Mouse (Mus musculus) CH12.LX (cell line): ENCODE data around the gene Sar1b. TPM values are rescaled to one million over a fixed set of nuclear protein-coding genes. Genes with fewer than 3 reads are reported as not detected.

Experiments used
- DNase-seq: peaks from one replicate; pipeline ENCODE4 v3.0.0-alpha.2; 2013; ENCODE audit errors: extremely low read depth
- H3K27ac ChIP-seq: 2 replicates; pipeline ENCODE4 v1.5.1; 2012; ENCODE audit warnings: low read depth, mild to moderate bottlenecking, control low read depth, moderate library complexity; ENCODE audit not compliant: insufficient read depth
- H3K27me3 ChIP-seq: replicated peaks from 2 replicates; pipeline ENCODE3; 2012; ENCODE audit warnings: inconsistent platforms
- H3K36me3 ChIP-seq, 2 experiments: replicated peaks in 1 of 2; 2 replicates each; pipeline versions ENCODE3 to v1.6.1; 2012; ENCODE audit warnings: inconsistent platforms in 1 of 2, low read length in 1 of 2, mild to moderate bottlenecking in 1 of 2, mixed read lengths in 1 of 2, moderate library complexity in 1 of 2; ENCODE audit not compliant: control insufficient read depth in 1 of 2, insufficient read depth in 1 of 2
- H3K4me1 ChIP-seq, 2 experiments: 2 replicates each; pipeline ENCODE4 v1.6.1; 2012; ENCODE audit warnings: inconsistent platforms in 1 of 2, moderate library complexity in 1 of 2; ENCODE audit not compliant: insufficient read depth in 2 of 2, control insufficient read depth in 1 of 2
- H3K4me2 ChIP-seq: 2 replicates; pipeline ENCODE4 v1.6.1; 2012; ENCODE audit warnings: low read depth, mild to moderate bottlenecking, control low read depth; ENCODE audit not compliant: poor library complexity, insufficient read depth, severe bottlenecking
- H3K4me3 ChIP-seq, 3 experiments: fragments of 150-350 bp in 1 of 3; sonication (generic) in 1 of 3; replicated peaks in 1 of 3; 2 replicates each; pipeline versions ENCODE3 to v1.5.1; 2011 to 2012; ENCODE audit warnings: low read depth in 2 of 3, low read length in 2 of 3, mild to moderate bottlenecking in 2 of 3, moderate library complexity in 2 of 3, control low read depth in 1 of 3, improper control_type of control experiment in 1 of 3, inconsistent platforms in 1 of 3, mixed read lengths in 1 of 3; ENCODE audit not compliant: poor library complexity in 1 of 3
- H3K79me2 ChIP-seq: replicated peaks from 2 replicates; pipeline ENCODE4 v1.6.1; 2012; ENCODE audit warnings: mild to moderate bottlenecking, moderate library complexity; ENCODE audit not compliant: control insufficient read depth, poor library complexity, insufficient read depth, severe bottlenecking; ENCODE audit errors: extremely low read depth
- H3K9ac ChIP-seq: 2 replicates; pipeline ENCODE4 v1.6.1; 2012; ENCODE audit warnings: low read depth, mild to moderate bottlenecking, control low read depth, moderate library complexity; ENCODE audit not compliant: insufficient read depth
- H3K9me3 ChIP-seq: replicated peaks from 2 replicates; pipeline ENCODE3; 2012; ENCODE audit warnings: low read length, inconsistent platforms, mixed read lengths
- BHLHE40 ChIP-seq: IDR thresholded peaks from 2 replicates; pipeline ENCODE4 v1.6.1; 2011; ENCODE audit warnings: mild to moderate bottlenecking, low read depth, low read length, improper control_type of control experiment
- CHD1 ChIP-seq: IDR thresholded peaks from 2 replicates; pipeline ENCODE4 v1.6.1; 2012; ENCODE audit warnings: low read depth, low read length, improper control_type of control experiment, inconsistent platforms
- CHD2 ChIP-seq: IDR thresholded peaks from 2 replicates; pipeline ENCODE4 v1.6.1; 2011; ENCODE audit warnings: low read length, improper control_type of control experiment
- CTCF ChIP-seq, 2 experiments: IDR thresholded peaks in 1 of 2; conservative IDR thresholded peaks in 1 of 2; 2 replicates each; pipeline ENCODE4 v1.5.1; 2011 to 2012; ENCODE audit warnings: low read depth in 2 of 2, low read length in 2 of 2, improper control_type of control experiment in 1 of 2, inconsistent platforms in 1 of 2, mild to moderate bottlenecking in 1 of 2, moderate library complexity in 1 of 2
- E2F4 ChIP-seq: IDR thresholded peaks from 2 replicates; pipeline ENCODE4 v1.6.1; 2011; ENCODE audit warnings: low read depth, low read length, improper control_type of control experiment; ENCODE audit not compliant: insufficient replicate concordance
- ELF1 ChIP-seq: IDR thresholded peaks from 2 replicates; pipeline ENCODE4 v1.6.1; 2014; ENCODE audit warnings: low read depth, mild to moderate bottlenecking, inconsistent platforms, low read length, improper control_type of control experiment
- EP300 ChIP-seq: IDR thresholded peaks from 2 replicates; pipeline ENCODE4 v1.6.1; 2011; ENCODE audit warnings: low read length, improper control_type of control experiment
- ETS1 ChIP-seq: conservative IDR thresholded peaks from 2 replicates; pipeline ENCODE4 v1.6.1; 2012; ENCODE audit warnings: low read depth, mild to moderate bottlenecking, inconsistent platforms, low read length, improper control_type of control experiment, moderate library complexity
- GABPA ChIP-seq: IDR thresholded peaks from 2 replicates; pipeline ENCODE4 v1.6.1; 2012; ENCODE audit warnings: low read depth, low read length, improper control_type of control experiment, inconsistent platforms; ENCODE audit not compliant: insufficient replicate concordance
- HCFC1 ChIP-seq: IDR thresholded peaks from 2 replicates; pipeline ENCODE4 v1.6.1; 2012; ENCODE audit warnings: low read depth, mild to moderate bottlenecking, inconsistent platforms, low read length, improper control_type of control experiment
- IRF4 ChIP-seq: IDR thresholded peaks from 2 replicates; pipeline ENCODE4 v1.6.1; 2014; ENCODE audit warnings: low read depth, mild to moderate bottlenecking, inconsistent platforms, low read length, improper control_type of control experiment
- JUN ChIP-seq: IDR thresholded peaks from 2 replicates; pipeline ENCODE4 v1.6.1; 2011; ENCODE audit warnings: low read depth, mild to moderate bottlenecking, low read length, improper control_type of control experiment, moderate library complexity; ENCODE audit not compliant: insufficient read depth
- JUND ChIP-seq: conservative IDR thresholded peaks from 2 replicates; pipeline ENCODE4 v1.6.1; 2011; ENCODE audit warnings: low read depth, low read length, improper control_type of control experiment
- KAT2A ChIP-seq: IDR thresholded peaks from 2 replicates; pipeline ENCODE4 v1.6.1; 2012; ENCODE audit warnings: low read length, improper control_type of control experiment, inconsistent platforms; ENCODE audit not compliant: insufficient replicate concordance
- MAFK ChIP-seq: IDR thresholded peaks from 2 replicates; pipeline ENCODE4 v1.6.1; 2011; ENCODE audit warnings: low read length, improper control_type of control experiment; ENCODE audit not compliant: insufficient replicate concordance
- MAX ChIP-seq: IDR thresholded peaks from 2 replicates; pipeline ENCODE4 v1.6.1; 2011; ENCODE audit warnings: low read length, improper control_type of control experiment
- MAZ ChIP-seq: IDR thresholded peaks from 2 replicates; pipeline ENCODE4 v1.6.1; 2012; ENCODE audit warnings: low read depth, mild to moderate bottlenecking, inconsistent platforms, low read length, improper control_type of control experiment, moderate library complexity
- MEF2A ChIP-seq: IDR thresholded peaks from 2 replicates; pipeline ENCODE4 v1.6.1; 2014; ENCODE audit warnings: low read depth, mild to moderate bottlenecking, inconsistent platforms, low read length, improper control_type of control experiment, borderline replicate concordance
- MXI1 ChIP-seq: IDR thresholded peaks from 2 replicates; pipeline ENCODE4 v1.6.1; 2011; ENCODE audit warnings: mild to moderate bottlenecking, low read depth, low read length, improper control_type of control experiment
- MYC ChIP-seq: IDR thresholded peaks from 2 replicates; pipeline ENCODE4 v1.6.1; 2011; ENCODE audit warnings: low read depth, mild to moderate bottlenecking, improper control_type of control experiment, low read length
- NELFE ChIP-seq: IDR thresholded peaks from 2 replicates; pipeline ENCODE4 v1.6.1; 2011; ENCODE audit warnings: low read depth, low read length, improper control_type of control experiment
- NRF1 ChIP-seq: IDR thresholded peaks from 2 replicates; pipeline ENCODE4 v1.6.1; 2014; ENCODE audit warnings: low read depth, mild to moderate bottlenecking, inconsistent platforms, low read length, improper control_type of control experiment, moderate library complexity
- PAX5 ChIP-seq: IDR thresholded peaks from 2 replicates; pipeline ENCODE4 v1.6.1; 2012; ENCODE audit warnings: low read length, inconsistent platforms, mixed read lengths
- POLR2A ChIP-seq: IDR thresholded peaks from 2 replicates; pipeline ENCODE4 v1.6.1; 2011; ENCODE audit warnings: low read depth, mild to moderate bottlenecking, improper control_type of control experiment, low read length
- POLR2AphosphoS2 ChIP-seq: IDR thresholded peaks from 2 replicates; pipeline ENCODE4 v1.6.1; 2011; ENCODE audit warnings: low read depth, low read length, improper control_type of control experiment
- RAD21 ChIP-seq: IDR thresholded peaks from 2 replicates; pipeline ENCODE4 v1.6.1; 2011; ENCODE audit warnings: low read depth, mild to moderate bottlenecking, low read length, improper control_type of control experiment, moderate library complexity
- RCOR1 ChIP-seq: conservative IDR thresholded peaks from 2 replicates; pipeline ENCODE4 v1.6.1; 2012; ENCODE audit warnings: low read depth, mild to moderate bottlenecking, inconsistent platforms, low read length, improper control_type of control experiment
- SIN3A ChIP-seq: IDR thresholded peaks from 2 replicates; pipeline ENCODE4 v1.6.1; 2012; ENCODE audit warnings: low read length, improper control_type of control experiment, inconsistent platforms
- SMC3 ChIP-seq: IDR thresholded peaks from 2 replicates; pipeline ENCODE4 v1.6.1; 2011; ENCODE audit warnings: low read depth, low read length, improper control_type of control experiment
- TBP ChIP-seq: conservative IDR thresholded peaks from 2 replicates; pipeline ENCODE4 v1.6.1; 2011; ENCODE audit warnings: low read depth, low read length, improper control_type of control experiment
- TCF12 ChIP-seq: IDR thresholded peaks from 2 replicates; pipeline ENCODE4 v1.6.1; 2014; ENCODE audit warnings: low read depth, mild to moderate bottlenecking, inconsistent platforms, low read length, improper control_type of control experiment
- UBTF ChIP-seq: IDR thresholded peaks from 2 replicates; pipeline ENCODE4 v1.6.1; 2012; ENCODE audit warnings: low read depth, mild to moderate bottlenecking, inconsistent platforms, low read length, improper control_type of control experiment, moderate library complexity
- USF1 ChIP-seq: IDR thresholded peaks from 2 replicates; pipeline ENCODE4 v1.6.1; 2014; ENCODE audit warnings: low read depth, mild to moderate bottlenecking, inconsistent platforms, low read length, improper control_type of control experiment
- USF2 ChIP-seq: conservative IDR thresholded peaks from 2 replicates; pipeline ENCODE4 v1.6.1; 2011; ENCODE audit warnings: low read depth, low read length, improper control_type of control experiment
- ZC3H11A ChIP-seq: IDR thresholded peaks from 2 replicates; pipeline ENCODE4 v1.6.1; 2012; ENCODE audit warnings: low read depth, mild to moderate bottlenecking, inconsistent platforms, low read length, improper control_type of control experiment
- ZKSCAN1 ChIP-seq: IDR thresholded peaks from 2 replicates; pipeline ENCODE4 v1.6.1; 2012; ENCODE audit warnings: low read depth, inconsistent platforms, low read length, improper control_type of control experiment, borderline replicate concordance
- ZMIZ1 ChIP-seq: IDR thresholded peaks from 2 replicates; pipeline ENCODE4 v1.6.1; 2012; ENCODE audit warnings: low read depth, mild to moderate bottlenecking, inconsistent platforms, low read length, improper control_type of control experiment
- ZNF384 ChIP-seq: IDR thresholded peaks from 2 replicates; pipeline ENCODE4 v1.6.1; 2012; ENCODE audit warnings: low read depth, low read length, improper control_type of control experiment, inconsistent platforms
- dilution Hi-C: fragments of 300-500 bp; cut with MboI; formaldehyde crosslinking; loops from 2 replicates; pipeline ENCODE4 v1.14.3; 2020; ENCODE audit warnings: low sequenced_read_pairs; ENCODE audit not compliant: extremely low pct_unique_long_range_greater_than_20kb, extremely low pct_ligation_motif_present
- in situ Hi-C: fragments of 300-500 bp; cut with MboI; formaldehyde crosslinking; loops from 3 replicates; pipeline ENCODE4 v1.14.3; 2019; ENCODE audit warnings: low sequenced_read_pairs, low pct_ligation_motif_present, low pct_unique_long_range_greater_than_20kb, mixed read lengths
- polyA plus RNA-seq: library from polyadenylated mRNA; unstranded; fragments of >175 nt; gene quantifications from 2 replicates; pipeline ENCODE4 v1.2.1, GENCODE M21; 2012; ENCODE audit warnings: low read depth; ENCODE audit not compliant: insufficient read length
- total RNA-seq, 2 experiments: library from RNA; depleted of rRNA; stranded (reverse); fragments of 300-350 nt in 1 of 2; fragments of >200 nt in 1 of 2; gene quantifications; 2 replicates each; pipeline ENCODE4 v1.2.3; 2012 to 2014

The Sar1b gene
- total and polyA plus RNA-seq, 3 experiments = 79.3 to 258 (median 171) TPM

- H3K9ac ChIP-seq = peak overlapping the region; percentile 51
- dilution Hi-C loops (no loop called here), in situ Hi-C loops (no loop called here)
- TF ChIP-seq RCOR1 (0 out of 2 replicates have a peak, but pooled peaks have one; percentile 29), CHD2 (0 out of 2 replicates have a peak, but pooled peaks have one; percentile 54), SIN3A (peak; percentile 60), SMC3 (no peak), NELFE (peak; percentile 60), MXI1 (0 out of 2 replicates have a peak, but pooled peaks have one; percentile 49), ZMIZ1 (0 out of 2 replicates have a peak, but pooled peaks have one; percentile 60), RAD21 (no peak; the same call in 1 of the 2 replicates), KAT2A (0 out of 2 replicates have a peak, but pooled peaks have one; percentile 19), IRF4 (peak; percentile 58; the same call in 1 of the 2 replicates), JUN (peak; percentile 45; the same call in 1 of the 2 replicates), MEF2A (peak; percentile 46; the same call in 1 of the 2 replicates), MAZ (no peak), CTCF (conservative IDR thresholded peaks at IDR 0.05 in 1 of 2, IDR thresholded peaks at IDR 0.05 in 1 of 2; ENCODE audit: low read depth in 2 of 2, low read length in 2 of 2) (no peak), ZKSCAN1 (no peak), BHLHE40 (no peak), CHD1 (peak; percentile 84; the same call in 1 of the 2 replicates), JUND (peak; percentile 40; the same call in 1 of the 2 replicates), ZNF384 (peak; percentile 81), EP300 (no peak; the same call in 1 of the 2 replicates), MAX (no peak; the same call in 1 of the 2 replicates), MYC (0 out of 2 replicates have a peak, but pooled peaks have one; percentile 12), ELF1 (peak; percentile 36; the same call in 1 of the 2 replicates), ZC3H11A (no peak), POLR2AphosphoS2 (no peak), ETS1 (peak; percentile 41), MAFK (no peak), NRF1 (no peak), HCFC1 (peak; percentile 28; the same call in 1 of the 2 replicates), UBTF (no peak), PAX5 (no peak), GABPA (no peak), TCF12 (0 out of 2 replicates have a peak, but pooled peaks have one; percentile 11), USF1 (no peak; the same call in 1 of the 2 replicates), POLR2A (peak; percentile 61), E2F4 (no peak; the same call in 1 of the 2 replicates), TBP (0 out of 2 replicates have a peak, but pooled peaks have one; percentile 39), USF2 (no peak)
- no peak overlapping the region for H3K4me3 ChIP-seq
- peak overlapping the region; percentile 75 for H3K4me2 ChIP-seq
- peak overlapping the region; percentile 85 for H3K27ac ChIP-seq
- no peaks in the 10 kb centered on the region for H3K9me3 ChIP-seq
- no peaks in the 10 kb centered on the region for H3K36me3 ChIP-seq
- peak; percentile 73 for DNase-seq
- no peaks in the 10 kb centered on the region for H3K27me3 ChIP-seq
- H3K4me1 ChIP-seq = peaks cover 10 to 27% of the 10 kb centered on the region in 2 experiments
- H3K79me2 ChIP-seq = no peaks in the 10 kb centered on the region
These were observed 37.3 kb downstream of the Sar1b start for GRCm38 (mm10) chr11:51800634-51801325.
